Mouse (Mus musculus) testis, adult 2 months (tissue): ENCODE data around the gene Rlbp1. TPM values are rescaled to one million over a fixed set of nuclear protein-coding genes. Genes with fewer than 3 reads are reported as not detected.

Source experiments
- H3K27ac ChIP-seq: fragments of 200-500 bp; 2 replicates; pipeline ENCODE4 v1.5.1; 2012; ENCODE audit warnings: low read depth, low read length; ENCODE audit not compliant: control insufficient read depth, insufficient read depth
- H3K27me3 ChIP-seq: fragments of 200-500 bp; 2 replicates; pipeline ENCODE4 v1.6.1; 2012; ENCODE audit warnings: mild to moderate bottlenecking, low read length, moderate library complexity; ENCODE audit not compliant: control insufficient read depth, insufficient read depth
- H3K36me3 ChIP-seq: fragments of 200-500 bp; 2 replicates; pipeline ENCODE4 v1.6.1; 2012; ENCODE audit warnings: mild to moderate bottlenecking, low read length; ENCODE audit not compliant: control insufficient read depth, insufficient read depth
- H3K4me1 ChIP-seq: fragments of 200-500 bp; 2 replicates; pipeline ENCODE4 v1.6.1; 2012; ENCODE audit warnings: low read length; ENCODE audit not compliant: control insufficient read depth, insufficient read depth
- H3K4me3 ChIP-seq: fragments of 200-500 bp; 2 replicates; pipeline ENCODE4 v1.5.1; 2012; ENCODE audit warnings: low read depth, mild to moderate bottlenecking, low read length, moderate library complexity, mixed read lengths; ENCODE audit not compliant: control insufficient read depth
- CTCF ChIP-seq: fragments of 200-500 bp; IDR thresholded peaks from 2 replicates; pipeline ENCODE4 v1.5.1; 2012; ENCODE audit warnings: low read depth, mild to moderate bottlenecking, inconsistent platforms, low read length, moderate library complexity; ENCODE audit not compliant: control insufficient read depth, insufficient read depth, insufficient replicate concordance
- POLR2A ChIP-seq: fragments of 200-500 bp; IDR thresholded peaks from 2 replicates; pipeline ENCODE4 v1.6.1; 2012; ENCODE audit warnings: low read depth, mild to moderate bottlenecking, inconsistent platforms, low read length, moderate library complexity; ENCODE audit not compliant: control insufficient read depth
- polyA plus RNA-seq: library from polyadenylated mRNA; depleted of rRNA; stranded (reverse); fragments of >200 nt; gene quantifications from 2 replicates; pipeline ENCODE4 v1.2.3, GENCODE M21; 2012; rRNA removed

Rlbp1 gene
- 0.71 and 1.6 TPM in 2 replicates for polyA plus RNA-seq

GRCm38 (mm10) chr7:79386422-79387133 is at the start of gene Rlbp1:
Rlbp1 (minus strand) TSS chr7:79387048.
- no peaks in the 10 kb centered on the region for H3K36me3 ChIP-seq
- peaks cover under 1% of the 10 kb centered on the region for H3K4me1 ChIP-seq
- TF ChIP-seq POLR2A: no peak
- no peak for TF ChIP-seq CTCF
- H3K27me3 ChIP-seq: no peaks in the 10 kb centered on the region
- no peak within 1 kb of the TSS for H3K4me3 ChIP-seq
- H3K27ac ChIP-seq: no peak within 1 kb of the TSS

GRCm38 (mm10) chr7:79428243-79428642 is 41.4 kb upstream of the Rlbp1 start:
- TF ChIP-seq CTCF (no peak), POLR2A (no peak)
- Histone ChIP-seq H3K27ac (no peak overlapping the region), H3K27me3 (no peaks in the 10 kb centered on the region), H3K36me3 (peaks cover 1% of the 10 kb centered on the region), H3K4me1 (no peaks in the 10 kb centered on the region), H3K4me3 (no peak overlapping the region)

GRCm38 (mm10) chr7:79425804-79426203 is 39.0 kb upstream of the Rlbp1 start:
- TF ChIP-seq POLR2A (no peak), CTCF (no peak)
- Histone ChIP-seq H3K36me3 (no peaks in the 10 kb centered on the region; the same call in 1 of the 2 replicates), H3K4me1 (no peaks in the 10 kb centered on the region), H3K27ac (no peak overlapping the region), H3K27me3 (no peaks in the 10 kb centered on the region), H3K4me3 (no peak overlapping the region)

GRCm38 (mm10) chr7:79422876-79423275 is 36.0 kb upstream of the Rlbp1 start:
- Histone ChIP-seq H3K4me3 (no peak overlapping the region), H3K27me3 (no peaks in the 10 kb centered on the region), H3K4me1 (no peaks in the 10 kb centered on the region), H3K36me3 (no peaks in the 10 kb centered on the region; the same call in 1 of the 2 replicates), H3K27ac (no peak overlapping the region)
- TF ChIP-seq CTCF (no peak), POLR2A (no peak)

- no peak for TF ChIP-seq CTCF
- no peak for TF ChIP-seq POLR2A
- no peaks in the 10 kb centered on the region for H3K27me3 ChIP-seq
- no peaks in the 10 kb centered on the region; the same call in 1 of the 2 replicates for H3K36me3 ChIP-seq
- no peak overlapping the region for H3K27ac ChIP-seq
- no peak overlapping the region for H3K4me3 ChIP-seq
- H3K4me1 ChIP-seq: no peaks in the 10 kb centered on the region
These were observed 33.1 kb upstream of the Rlbp1 start for GRCm38 (mm10) chr7:79419950-79420349.

- H3K27ac ChIP-seq: no peak overlapping the region
- no peak for TF ChIP-seq POLR2A
- no peak for TF ChIP-seq CTCF
- H3K36me3 ChIP-seq: no peaks in the 10 kb centered on the region; the same call in 1 of the 2 replicates
These were observed 27.9 kb upstream of the Rlbp1 start for GRCm38 (mm10) chr7:79414449-79415375.

GRCm38 (mm10) chr7:79400296-79400695 is 13.4 kb upstream of the Rlbp1 start:
- Histone ChIP-seq H3K4me3 (no peak overlapping the region), H3K27ac (no peak overlapping the region), H3K27me3 (no peaks in the 10 kb centered on the region), H3K4me1 (no peaks in the 10 kb centered on the region), H3K36me3 (no peaks in the 10 kb centered on the region)
- no peak for TF ChIP-seq CTCF
- TF ChIP-seq POLR2A: no peak

More at GRCm38 (mm10) chr7:79414449-79415375, 27.9 kb upstream of the Rlbp1 start:
- Histone ChIP-seq H3K4me3 (no peak overlapping the region), H3K4me1 (no peaks in the 10 kb centered on the region), H3K27me3 (no peaks in the 10 kb centered on the region)
